Mouse (Mus musculus) midbrain, embryonic 14.5 days (tissue): ENCODE results near the gene Slc17a9. TPM values are rescaled to one million over a fixed set of nuclear protein-coding genes. Genes with fewer than 3 reads are reported as not detected.

Source experiments
- ATAC-seq: fragments of 200-750 bp; cut with Nextera tagmentation; 2 replicates; pipeline ENCODE4 v1.8.0; 2017; ENCODE audit warnings: moderate number of reproducible peaks, moderate library complexity; ENCODE audit not compliant: low FRiP score, low TSS enrichment
- DNase-seq: peaks from one replicate; pipeline ENCODE4 v3.0.0-alpha.2; 2015
- H3K27ac ChIP-seq: fragments of 300-500 bp; sonication (generic); replicated peaks from 2 replicates; pipeline ENCODE4 v1.5.1; 2014; ENCODE audit warnings: mild to moderate bottlenecking, low read depth, low read length, moderate library complexity
- H3K27me3 ChIP-seq: fragments of 300-500 bp; sonication (generic); 2 replicates; pipeline ENCODE4 v1.6.1; 2014; ENCODE audit warnings: low read length, control low read depth, mixed read lengths; ENCODE audit not compliant: control insufficient read depth, insufficient read depth
- H3K36me3 ChIP-seq: fragments of 300-500 bp; sonication (generic); 2 replicates; pipeline ENCODE4 v1.6.1; 2014; ENCODE audit warnings: low read length, control low read depth; ENCODE audit not compliant: control insufficient read depth, insufficient read depth
- H3K4me1 ChIP-seq: fragments of 300-500 bp; sonication (generic); 2 replicates; pipeline ENCODE4 v1.6.1; 2014; ENCODE audit warnings: mild to moderate bottlenecking, antibody characterized with exemption, low read length, control low read depth; ENCODE audit not compliant: control insufficient read depth, insufficient read depth
- H3K4me2 ChIP-seq: fragments of 300-500 bp; sonication (generic); 2 replicates; pipeline ENCODE4 v1.6.1; 2014; ENCODE audit warnings: mild to moderate bottlenecking, low read length, moderate library complexity
- H3K4me3 ChIP-seq: fragments of 300-500 bp; sonication (generic); replicated peaks from 2 replicates; pipeline ENCODE4 v1.5.1; 2014; ENCODE audit warnings: low read depth, low read length
- H3K9ac ChIP-seq: fragments of 300-500 bp; sonication (generic); replicated peaks from 2 replicates; pipeline ENCODE4 v1.6.1; 2014; ENCODE audit warnings: mild to moderate bottlenecking, low read length, moderate library complexity
- H3K9me3 ChIP-seq: fragments of 300-500 bp; sonication (generic); 2 replicates; pipeline ENCODE4 v1.6.1; 2016; ENCODE audit warnings: low read length, control low read depth, mixed read lengths; ENCODE audit not compliant: control insufficient read depth
- WGBS: fragments of 180-500 bp; shearing (Covaris S2); extraction: QIAGEN DNeasy Blood & Tissue Kit; methylation state at CpG from one replicate; pipeline ENCODE4 v1.1.7; 2014; 5-methylcytosine and 5-hydroxymethylcytosine counted together
- polyA plus RNA-seq: library from polyadenylated mRNA; unstranded; fragments of >200 nt; fragmentation: Nextera tagmentation; extraction: Ambion mirVana; gene quantifications from 2 replicates; pipeline ENCODE4 v1.2.1, GENCODE M21; 2014

Slc17a9 gene
- polyA plus RNA-seq, 1 experiment from 2014 or later: 0.12 TPM

- Histone ChIP-seq H3K36me3 (no peaks in the 10 kb centered on the region), H3K9me3 (no peaks in the 10 kb centered on the region), H3K4me1 (0 out of 2 replicates have a peak, but pooled peaks cover 4% of the 10 kb centered on the region), H3K9ac (no peak overlapping the region), H3K4me2 (no peak overlapping the region), H3K27ac (no peak overlapping the region), H3K4me3 (no peak overlapping the region), H3K27me3 (no peaks in the 10 kb centered on the region)
- ATAC-seq (no peak), DNase-seq (no peak)
- 81% methylated on average over 7 of the region's 7 CpGs for WGBS
Measured at GRCm38 (mm10) chr2:180741421-180741820, 16.4 kb downstream of the Slc17a9 start.

GRCm38 (mm10) chr2:180742820-180743219, 17.8 kb downstream of the Slc17a9 start:
- Histone ChIP-seq H3K9ac (no peak overlapping the region), H3K4me1 (0 out of 2 replicates have a peak, but pooled peaks cover 6% of the 10 kb centered on the region), H3K36me3 (no peaks in the 10 kb centered on the region), H3K27me3 (no peaks in the 10 kb centered on the region), H3K27ac (no peak overlapping the region), H3K9me3 (no peaks in the 10 kb centered on the region), H3K4me2 (no peak overlapping the region), H3K4me3 (no peak overlapping the region)
- 84% methylated on average over 6 of the region's 6 CpGs for WGBS
- ATAC-seq: no peak
- DNase-seq: no peak

GRCm38 (mm10) chr2:180743321-180743720, 18.3 kb downstream of the Slc17a9 start:
- 91% methylated on average over 2 of the region's 2 CpGs for WGBS
- DNase-seq (no peak), ATAC-seq (no peak)
- H3K9ac ChIP-seq: no peak overlapping the region
- H3K9me3 ChIP-seq: no peaks in the 10 kb centered on the region
- H3K27me3 ChIP-seq: no peaks in the 10 kb centered on the region
- 0 out of 2 replicates have a peak, but pooled peaks cover 6% of the 10 kb centered on the region for H3K4me1 ChIP-seq
- no peak overlapping the region for H3K4me2 ChIP-seq
- no peak overlapping the region for H3K4me3 ChIP-seq
- no peak overlapping the region for H3K27ac ChIP-seq
- no peaks in the 10 kb centered on the region for H3K36me3 ChIP-seq

- Histone ChIP-seq H3K4me2 (no peak overlapping the region), H3K4me3 (no peak overlapping the region), H3K4me1 (peaks cover 11% of the 10 kb centered on the region; the same call in 1 of the 2 replicates), H3K9ac (no peak overlapping the region), H3K36me3 (no peaks in the 10 kb centered on the region), H3K9me3 (no peaks in the 10 kb centered on the region), H3K27ac (no peak overlapping the region), H3K27me3 (no peaks in the 10 kb centered on the region)
- peak; percentile 92 for DNase-seq
- ATAC-seq: peak; percentile 71
- 34% methylated on average over 17 of the region's 17 CpGs for WGBS
Measured at GRCm38 (mm10) chr2:180745248-180745927, 20.3 kb downstream of the Slc17a9 start.

- Histone ChIP-seq H3K9ac (no peak overlapping the region), H3K27me3 (no peaks in the 10 kb centered on the region), H3K27ac (no peak overlapping the region), H3K9me3 (no peaks in the 10 kb centered on the region), H3K4me1 (peaks cover 11% of the 10 kb centered on the region; the same call in 1 of the 2 replicates), H3K4me3 (no peak overlapping the region), H3K36me3 (no peaks in the 10 kb centered on the region), H3K4me2 (no peak overlapping the region)
- DNase-seq (peak; percentile 64), ATAC-seq (no peak)
- WGBS: 24% methylated on average over 5 of the region's 5 CpGs
Measured at GRCm38 (mm10) chr2:180746569-180747192, 21.6 kb downstream of the Slc17a9 start.

- Histone ChIP-seq H3K4me1 (peaks cover 11% of the 10 kb centered on the region; the same call in 1 of the 2 replicates), H3K9me3 (no peaks in the 10 kb centered on the region; the same call in 1 of the 2 replicates), H3K27ac (no peak overlapping the region), H3K9ac (no peak overlapping the region), H3K4me2 (no peak overlapping the region), H3K27me3 (no peaks in the 10 kb centered on the region), H3K36me3 (no peaks in the 10 kb centered on the region), H3K4me3 (no peak overlapping the region)
- WGBS: 61% methylated on average over 5 of the region's 5 CpGs
- DNase-seq (no peak), ATAC-seq (no peak)
Measured at GRCm38 (mm10) chr2:180748904-180749303, 23.8 kb downstream of the Slc17a9 start.

- Histone ChIP-seq H3K4me1 (peaks cover 26% of the 10 kb centered on the region), H3K27me3 (no peaks in the 10 kb centered on the region), H3K4me2 (no peak overlapping the region), H3K9ac (no peak overlapping the region), H3K4me3 (no peak overlapping the region), H3K9me3 (no peaks in the 10 kb centered on the region; the same call in 1 of the 2 replicates), H3K36me3 (no peaks in the 10 kb centered on the region), H3K27ac (0 out of 2 replicates have a peak overlapping the region, but pooled peaks have one; percentile 3)
- WGBS: 42% methylated on average over 5 of the region's 5 CpGs
- DNase-seq (peak; percentile 76), ATAC-seq (peak; percentile 58; the same call in 1 of the 2 replicates)
Measured at GRCm38 (mm10) chr2:180754976-180755688, 30.1 kb downstream of the Slc17a9 start.

GRCm38 (mm10) chr2:180755896-180756295, 30.8 kb downstream of the Slc17a9 start:
- Histone ChIP-seq H3K9me3 (no peaks in the 10 kb centered on the region; the same call in 1 of the 2 replicates), H3K4me2 (no peak overlapping the region), H3K36me3 (no peaks in the 10 kb centered on the region), H3K4me3 (no peak overlapping the region), H3K4me1 (peaks cover 26% of the 10 kb centered on the region), H3K27ac (no peak overlapping the region; the same call in 1 of the 2 replicates), H3K27me3 (no peaks in the 10 kb centered on the region), H3K9ac (no peak overlapping the region)
- DNase-seq (peak; percentile 53), ATAC-seq (no peak)
- 2% methylated on average over 8 of the region's 8 CpGs for WGBS
